Mouse (Mus musculus) right cerebral cortex, adult 2 months (tissue): ENCODE results near the gene Vmn1r12.
"Not testable (repeated sequence)": the region's sequence is repeated elsewhere in the genome, so short reads cannot be mapped to it uniquely, and the experiment has no call there.

ENCODE experiments used
- DNase-seq, 2 experiments: peaks; one replicate each; pipeline ENCODE4 v3.0.0; 2021 to 2022; ENCODE audit warnings: low spot score in 2 of 2

Gene Vmn1r12

DNA sequence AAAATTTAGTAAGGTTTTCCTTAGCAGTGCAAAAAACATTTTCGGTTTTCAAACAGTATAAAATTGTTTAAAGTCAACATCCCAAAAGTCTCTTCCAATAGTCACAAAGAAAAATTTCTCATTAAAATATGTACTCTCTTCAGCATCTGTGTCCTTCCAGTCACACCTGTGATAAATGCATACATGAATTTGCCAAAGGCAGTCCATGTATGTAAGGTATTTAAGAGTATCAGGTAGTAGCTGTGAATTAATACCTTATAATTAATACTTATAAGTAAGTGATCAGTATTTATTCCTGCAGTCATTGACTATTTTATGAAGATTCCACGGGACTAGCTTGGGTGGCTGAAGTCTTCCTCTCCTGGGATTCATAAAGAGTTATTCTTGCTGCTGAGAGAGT lies at the start of gene Vmn1r12:
TSS of gene Vmn1r12 (plus strand) at position 301 of the 400 bp plus-strand sequence.
- DNase-seq: no peak

DNA sequence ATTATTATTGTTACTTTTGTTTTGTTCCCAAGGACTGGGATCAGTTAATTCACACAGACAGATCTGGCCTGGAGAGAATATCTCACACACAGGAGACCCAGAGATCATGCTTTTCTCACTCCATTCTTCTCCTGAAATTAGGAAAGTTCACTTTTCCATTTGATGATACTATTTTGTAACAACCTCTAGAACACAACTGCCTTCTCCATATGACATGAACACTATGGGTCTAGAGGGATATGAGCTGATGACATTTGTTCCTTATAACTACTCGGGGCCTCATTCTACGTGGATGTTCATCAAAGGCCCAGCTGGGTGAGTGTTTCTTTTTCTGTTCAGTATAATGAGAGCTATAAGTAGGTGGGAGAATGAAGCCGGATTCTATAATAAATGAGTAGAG lies 47.6 kb upstream of the Vmn1r12 start, which contains the start of gene Vmn1r10:
TSS of gene Vmn1r10 (plus strand) at position 301 of the 400 bp plus-strand sequence.
- no peak for DNase-seq

DNA sequence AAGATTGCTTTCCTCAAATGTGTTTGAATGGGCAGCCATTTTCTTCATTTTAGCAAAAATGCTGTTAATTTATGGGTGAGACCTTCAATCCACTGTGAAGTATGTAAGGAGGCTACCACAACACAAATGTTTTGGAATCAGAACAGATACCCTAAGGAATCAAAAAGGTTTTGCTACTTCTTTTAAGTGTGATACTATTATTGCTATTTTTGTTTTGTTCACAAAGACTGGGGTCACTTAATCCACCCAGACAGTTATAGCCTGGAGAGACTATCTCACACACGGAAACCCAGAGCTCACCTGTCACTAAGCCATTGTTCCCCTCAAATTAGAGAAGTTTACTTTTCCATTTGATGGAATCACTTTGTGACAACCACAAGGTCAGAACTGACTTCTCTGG lies 23.6 kb upstream of the Vmn1r12 start, which contains the start of gene Vmn1r11:
TSS of gene Vmn1r11 (plus strand) at position 301 of the 400 bp plus-strand sequence.
- no peak for DNase-seq

DNA sequence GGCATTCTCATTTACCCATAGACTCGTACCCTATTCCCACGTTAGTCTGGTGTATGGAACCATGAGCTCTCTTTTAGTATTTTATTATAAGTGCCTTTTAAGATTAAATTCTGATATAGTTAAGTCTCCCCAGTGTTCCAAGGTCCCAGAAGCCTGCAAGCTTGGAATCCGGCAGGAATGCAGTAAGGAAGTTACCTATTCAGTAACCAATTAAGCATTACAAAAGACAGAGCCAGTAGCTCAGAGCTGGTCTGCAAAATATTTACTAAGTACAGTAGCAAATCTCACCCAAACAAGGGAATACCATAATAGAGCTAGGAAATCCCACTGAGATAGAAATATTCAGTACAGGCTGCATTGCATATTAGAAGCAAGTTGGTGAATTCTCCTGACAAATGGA lies 33.3 kb downstream of the Vmn1r12 start:
- DNase-seq: not testable (repeated sequence)

DNA sequence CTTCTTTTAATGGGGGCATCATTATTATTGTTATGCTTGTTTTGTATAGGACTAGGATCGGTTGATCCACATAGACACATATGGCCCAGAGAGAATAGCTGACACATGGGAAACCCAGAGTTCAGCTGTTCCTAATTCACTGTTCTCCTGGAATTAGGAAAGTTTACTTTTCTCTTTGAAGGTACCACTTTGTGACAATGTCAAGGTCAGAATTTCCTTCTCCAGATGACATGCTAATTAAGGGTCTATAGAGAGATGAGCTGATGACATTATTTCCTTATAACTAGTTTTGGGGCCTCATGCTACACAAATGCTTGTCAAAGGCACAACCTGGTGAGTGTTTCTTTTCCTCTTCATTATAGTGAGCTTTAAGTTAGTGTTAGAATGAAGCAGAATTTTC lies 46.3 kb downstream of the Vmn1r12 start, which contains the start of gene Vmn1r13:
TSS of gene Vmn1r13 (plus strand) at position 301 of the 400 bp plus-strand sequence.
- DNase-seq: not testable (repeated sequence)
